Mouse (Mus musculus) lung, adult 18-20 months (tissue): ENCODE measurements at regions not wholly inside any gene's neighbourhood (a gene's known extent, or its start where the extent isn't known, plus 50 kb on each side); places are given as distances from the start of the nearest gene placed in this dataset.

ENCODE experiments used
- DNase-seq, 2 experiments: peaks; one replicate each; pipeline ENCODE4 v3.0.0; 2022; ENCODE audit warnings: mixed read lengths in 2 of 2

DNA sequence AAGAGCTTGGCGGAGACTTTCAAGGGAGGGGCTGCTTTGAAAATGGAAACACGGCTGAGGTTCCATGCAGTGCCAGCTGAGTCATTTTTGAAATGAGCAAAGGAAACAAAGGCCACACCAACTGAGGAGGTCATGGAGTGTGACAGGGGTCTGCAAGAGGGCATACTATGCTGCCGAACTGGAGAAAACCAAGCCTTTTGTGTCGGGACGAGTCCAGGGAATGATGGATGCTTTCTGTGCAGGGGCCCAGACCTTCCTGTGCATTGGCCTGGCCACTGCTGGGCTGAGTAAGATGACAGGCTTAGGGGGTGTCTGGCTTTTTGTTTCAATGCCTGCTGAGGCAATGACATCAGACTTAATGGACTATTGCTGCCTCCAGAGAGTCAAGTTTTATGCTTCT, 203.8 kb upstream of the Ubash3b start:
- DNase-seq = no peak

DNA sequence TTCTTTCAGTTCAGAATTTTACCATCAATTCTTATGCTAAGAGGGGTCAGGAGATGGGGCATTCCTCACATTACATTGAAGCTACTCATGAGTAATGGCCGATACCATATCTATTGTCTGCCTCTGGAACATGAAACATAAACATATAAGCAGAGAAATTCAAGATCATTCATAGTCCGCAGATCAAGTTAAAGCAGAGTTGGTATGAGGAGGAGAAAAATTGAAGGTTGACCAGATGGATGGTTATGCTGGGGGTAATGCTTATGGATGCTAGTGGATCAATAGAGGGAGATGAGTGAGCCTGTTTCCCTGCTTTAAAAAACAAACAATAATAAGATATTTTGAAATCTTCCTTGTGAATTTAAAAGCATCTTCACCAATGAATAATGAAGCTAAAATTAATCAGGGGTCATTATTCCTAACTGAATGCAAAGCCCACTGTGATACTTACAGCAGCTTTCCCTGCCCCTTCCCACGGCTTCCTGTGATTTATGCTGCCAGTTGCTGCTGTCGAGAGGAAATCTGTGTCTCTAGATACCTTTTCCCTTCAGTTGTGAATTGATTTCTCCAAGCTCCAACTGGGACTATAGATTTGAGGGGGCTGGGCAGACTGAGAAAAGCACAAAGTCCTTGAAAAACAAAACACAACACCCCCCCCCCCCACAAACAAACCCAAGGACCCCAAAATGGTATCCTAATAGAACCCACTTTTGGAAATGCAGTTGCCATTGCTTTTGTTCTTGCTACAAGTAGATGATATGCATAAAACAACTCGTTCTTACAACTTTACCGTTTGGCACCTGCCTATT, 203.1 kb upstream of the Ubash3b start:
- no peak for DNase-seq

DNA sequence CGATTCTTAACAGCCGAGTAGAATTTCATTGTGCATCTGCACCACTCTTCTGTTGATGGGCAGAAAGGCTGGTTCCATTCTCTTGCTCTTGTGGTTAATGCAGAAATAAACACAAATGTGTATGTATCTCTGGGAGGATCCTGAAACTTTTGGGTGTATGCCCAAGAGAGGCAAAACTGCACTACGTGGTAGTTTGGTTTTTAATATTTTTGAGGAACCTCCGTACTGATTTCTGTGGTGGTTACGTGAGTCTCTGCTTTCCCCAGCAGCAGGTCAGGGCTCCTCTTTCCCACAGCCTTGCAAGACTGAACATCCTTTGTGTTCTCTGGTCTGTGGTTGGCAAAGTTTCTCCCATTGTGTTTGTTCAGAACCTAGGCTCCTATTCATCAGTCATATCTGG, 198.9 kb upstream of the Ubash3b start:
- DNase-seq = no peak

DNA sequence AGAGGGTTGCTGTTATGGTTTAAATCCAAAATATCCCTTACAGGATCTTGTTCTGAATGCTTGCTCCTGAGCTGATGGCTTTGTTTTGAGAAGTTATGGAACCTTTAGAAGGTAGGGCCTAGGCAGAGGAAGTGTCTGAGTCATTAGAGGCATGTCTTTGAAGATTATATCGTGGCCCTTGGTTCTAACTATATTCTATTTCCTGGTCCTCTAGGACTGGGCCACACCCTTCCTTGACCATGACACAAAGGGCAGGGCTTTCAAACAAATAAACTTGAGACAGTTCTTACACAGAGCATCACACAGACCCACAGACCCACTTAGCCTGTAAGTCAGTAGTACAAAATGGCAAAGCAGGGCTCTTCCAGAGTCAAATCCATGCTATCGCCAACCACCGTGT, 197.8 kb upstream of the Ubash3b start:
- DNase-seq = peak in 1 of 2 experiments; percentile 6

DNA sequence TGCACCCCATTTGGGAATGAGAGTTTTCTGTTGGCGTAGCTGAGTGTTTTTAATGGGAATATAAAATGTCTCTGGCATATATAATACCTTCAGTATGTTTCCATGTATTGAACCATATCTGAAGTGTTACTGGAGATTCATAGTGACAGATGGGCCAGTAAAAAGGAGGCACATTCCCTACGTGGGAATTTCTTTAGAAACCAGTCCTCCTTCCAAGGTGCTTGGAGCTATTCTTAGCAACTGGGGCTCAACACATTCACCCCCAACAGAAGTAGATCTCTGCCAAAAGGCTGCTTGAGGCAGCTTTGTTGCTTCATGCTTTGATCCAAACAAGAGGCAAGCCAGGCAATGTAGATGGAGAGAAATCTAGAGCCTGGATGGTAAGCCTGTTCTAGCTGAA, 183.8 kb upstream of the Ubash3b start:
- no peak for DNase-seq

DNA sequence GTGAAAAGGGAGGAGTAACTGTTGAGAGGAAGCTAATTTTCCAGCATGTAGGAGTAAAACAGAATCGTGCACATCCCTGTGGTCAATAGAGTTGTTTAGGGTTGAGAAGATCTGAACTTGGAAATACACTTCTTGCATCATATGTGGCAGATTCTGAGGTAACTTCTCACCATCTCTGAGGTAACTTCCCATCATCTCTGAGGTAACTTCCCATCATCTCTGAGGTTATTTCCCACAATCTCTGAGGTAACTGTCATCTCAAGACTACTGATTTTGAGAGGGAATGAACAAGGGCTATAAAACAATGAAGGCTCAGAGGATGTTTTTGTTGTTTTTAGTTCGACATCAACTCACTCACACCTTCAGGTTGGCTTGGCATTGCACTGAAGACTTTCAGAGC, 175.9 kb upstream of the Ubash3b start:
- no peak for DNase-seq

DNA sequence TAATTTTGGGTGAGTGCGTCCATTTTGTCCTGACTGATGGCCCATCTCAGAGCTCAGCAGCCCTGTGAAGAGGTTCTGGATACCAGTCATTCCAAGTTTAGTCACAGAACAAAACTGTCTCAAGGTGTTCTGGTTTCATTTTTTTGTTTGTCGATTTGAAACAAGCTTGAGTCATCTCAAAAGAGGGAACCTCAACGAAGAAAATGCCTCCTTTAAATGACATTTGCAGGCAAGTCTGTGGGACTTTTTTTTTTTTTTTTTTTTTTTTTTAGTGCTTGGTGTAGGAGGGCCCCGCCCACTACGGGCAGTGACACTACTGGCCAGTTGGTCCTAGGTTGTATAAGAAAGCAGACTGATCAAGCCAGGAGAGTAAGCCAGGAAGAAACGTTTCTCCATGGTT, 175.3 kb upstream of the Ubash3b start:
- no peak for DNase-seq

DNA sequence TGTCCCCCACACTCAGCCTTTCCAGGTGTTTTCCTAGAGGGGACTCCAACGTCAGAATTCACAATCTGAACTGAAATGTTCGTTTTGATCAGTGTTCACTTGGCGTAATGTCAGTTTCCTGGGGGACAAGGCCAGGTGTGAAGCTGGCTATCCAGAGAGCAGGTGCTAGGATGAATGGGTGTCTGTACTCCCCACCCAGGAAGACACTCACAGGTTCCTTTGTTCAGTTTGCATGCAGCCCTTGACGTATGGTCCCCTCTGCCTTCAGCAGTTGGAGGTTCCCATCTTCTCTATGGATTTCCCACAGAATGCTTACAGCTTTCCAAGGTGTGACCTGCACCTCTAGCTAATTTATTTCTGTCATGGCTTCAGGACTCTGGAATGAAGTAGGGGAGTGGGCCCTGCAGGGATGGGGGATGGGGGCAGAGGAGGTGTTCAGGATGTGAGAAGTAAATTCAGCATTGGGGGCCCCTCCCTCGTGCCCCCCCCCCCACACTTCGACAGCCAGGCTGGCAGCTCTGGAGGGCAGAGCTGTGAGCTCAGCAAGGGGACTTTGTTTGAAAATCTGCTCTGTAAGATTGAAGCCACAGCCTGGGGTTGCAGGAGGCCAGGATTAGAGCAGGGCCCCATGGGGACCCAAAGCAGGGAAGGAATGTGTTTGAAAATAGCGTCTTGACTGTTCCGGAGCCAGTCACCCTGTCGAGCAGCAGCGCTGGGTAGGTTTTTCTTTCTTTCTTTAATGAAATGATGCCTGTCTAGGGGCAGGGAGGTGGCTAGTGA, 173.2 kb upstream of the Ubash3b start:
- DNase-seq = no peak

DNA sequence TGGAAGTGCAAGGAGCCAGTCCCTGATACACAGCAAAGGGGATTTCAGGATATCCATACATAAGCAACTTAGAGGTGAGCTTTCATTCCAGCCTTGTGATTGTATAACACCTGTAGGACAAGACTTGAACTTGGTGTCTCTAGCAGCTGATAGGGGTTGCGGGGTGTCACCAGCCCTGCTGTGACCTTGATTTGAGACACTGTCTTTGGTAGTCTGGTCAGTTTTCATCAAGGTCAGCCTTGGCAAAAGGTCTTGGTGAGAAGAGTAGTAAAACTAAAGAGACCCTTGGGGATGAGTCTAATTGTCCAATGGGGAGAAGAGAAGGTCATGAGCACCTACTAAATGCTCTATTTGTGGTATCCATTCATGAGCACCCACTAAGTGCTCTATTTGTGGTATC, 172.0 kb upstream of the Ubash3b start:
- no peak for DNase-seq

DNA sequence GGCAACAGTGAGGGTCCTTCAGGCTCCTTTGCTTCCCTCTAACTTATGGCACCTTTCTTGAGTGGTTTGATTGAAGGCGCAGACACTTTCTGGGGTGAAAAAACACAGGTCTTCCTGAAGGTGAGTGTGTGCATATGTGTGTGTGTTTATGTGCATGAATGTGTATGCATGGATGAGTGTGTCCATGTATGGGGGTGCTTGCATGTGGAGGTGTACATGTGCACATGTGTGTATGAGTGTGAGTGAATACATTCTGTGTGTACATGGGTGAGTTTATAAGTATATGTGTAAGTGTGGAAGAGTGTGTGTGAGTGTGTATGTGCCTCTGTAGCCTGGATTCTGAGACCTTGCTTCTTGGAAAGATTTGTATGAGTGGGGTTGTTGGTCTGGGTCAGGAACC, 167.5 kb upstream of the Ubash3b start:
- no peak for DNase-seq

DNA sequence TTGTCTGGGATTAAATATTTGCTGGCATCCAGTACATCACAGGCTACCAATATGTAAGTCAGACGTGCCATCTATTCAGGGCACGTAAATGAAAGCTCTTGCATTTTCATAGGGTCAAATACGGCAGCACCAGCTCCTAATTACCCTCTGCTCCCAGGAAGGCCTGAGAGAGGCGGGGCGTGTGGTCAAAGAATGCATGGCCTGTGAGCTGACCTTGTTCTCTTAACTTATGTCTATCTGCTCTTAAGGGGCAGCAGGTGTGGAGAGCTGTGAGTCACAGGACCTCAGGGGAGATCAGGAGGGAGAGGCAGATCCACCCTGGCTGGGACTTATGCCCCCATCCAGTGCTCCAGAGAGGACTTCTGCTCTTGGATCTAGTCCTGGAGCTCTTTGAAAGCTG, 167.0 kb upstream of the Ubash3b start:
- no peak for DNase-seq

DNA sequence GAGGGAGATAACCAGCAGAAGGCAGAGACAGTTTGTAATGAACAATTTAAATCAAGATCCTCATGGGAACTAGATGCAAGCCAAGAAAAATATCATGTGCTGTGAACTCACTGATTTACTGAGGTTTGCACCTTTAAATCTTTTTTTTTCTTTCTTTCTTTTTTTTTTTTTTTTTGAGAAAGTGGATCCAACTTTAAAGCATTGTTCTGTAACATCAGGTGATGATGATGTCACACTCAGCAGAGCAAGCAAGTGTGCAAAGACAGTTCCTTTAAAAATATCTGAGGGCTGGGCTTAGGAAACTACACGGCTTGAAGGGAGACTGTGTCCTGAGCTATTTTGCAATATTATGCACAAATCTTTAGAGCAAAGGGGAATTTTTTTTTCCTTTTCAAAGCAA, 166.6 kb upstream of the Ubash3b start:
- DNase-seq = no peak

DNA sequence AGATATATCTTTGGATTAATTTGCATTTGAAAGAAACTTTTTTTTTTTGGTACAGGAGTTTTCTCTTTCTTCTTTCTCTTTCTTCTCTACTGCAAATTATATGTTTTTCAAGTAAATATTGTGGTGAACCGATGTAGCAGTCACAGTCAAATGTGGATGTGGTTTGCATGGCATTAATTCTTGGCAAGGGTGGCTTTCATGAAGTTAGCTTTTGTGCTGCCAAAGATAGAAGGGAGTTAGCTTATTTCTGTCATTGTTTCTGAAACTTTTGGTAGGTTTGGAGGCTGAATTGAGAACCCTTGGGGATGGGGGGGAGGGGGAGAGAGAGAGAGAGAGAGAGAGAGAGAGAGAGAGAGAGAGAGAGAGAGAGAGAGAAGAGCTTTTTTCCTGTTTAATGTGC, 166.1 kb upstream of the Ubash3b start:
- DNase-seq = no peak

DNA sequence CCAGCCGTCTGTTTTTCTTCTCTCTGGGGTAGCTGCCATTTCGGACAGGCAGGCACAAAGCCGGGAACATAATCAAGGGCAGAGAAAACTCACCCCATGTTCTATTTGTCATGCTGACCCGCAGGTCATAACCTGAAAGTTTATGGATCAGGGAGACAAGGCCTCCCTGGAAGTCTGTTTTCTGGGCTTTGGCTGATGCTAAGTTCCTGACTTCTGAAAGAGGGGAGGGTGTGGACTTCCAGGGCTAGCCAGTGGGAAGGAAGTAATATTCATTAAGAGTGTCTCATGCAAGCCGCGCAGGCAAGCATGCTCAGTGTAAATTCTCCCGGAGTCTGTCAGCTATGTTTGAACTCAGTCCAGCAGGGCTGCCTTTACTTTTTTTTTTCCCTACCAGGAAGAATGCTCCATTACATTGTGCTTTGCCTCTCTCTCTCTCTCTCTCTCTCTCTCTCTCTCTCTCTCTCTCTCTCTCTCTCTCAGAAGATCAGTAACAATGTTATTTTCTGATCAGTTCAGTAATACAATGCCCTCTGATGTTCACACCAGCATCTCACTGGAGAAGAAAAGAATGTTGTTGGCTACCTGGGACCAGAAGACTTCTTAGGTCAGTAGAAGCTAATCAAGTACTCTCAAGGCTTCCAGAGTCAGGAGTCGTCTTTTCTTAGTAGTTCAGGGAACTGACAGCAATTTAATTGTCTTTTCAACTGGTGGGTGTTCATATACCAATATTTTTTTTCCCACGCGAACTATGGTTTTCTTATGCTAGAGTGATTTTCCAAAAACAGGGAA, 165.5 kb upstream of the Ubash3b start:
- DNase-seq = peak; percentile 57 to 61

DNA sequence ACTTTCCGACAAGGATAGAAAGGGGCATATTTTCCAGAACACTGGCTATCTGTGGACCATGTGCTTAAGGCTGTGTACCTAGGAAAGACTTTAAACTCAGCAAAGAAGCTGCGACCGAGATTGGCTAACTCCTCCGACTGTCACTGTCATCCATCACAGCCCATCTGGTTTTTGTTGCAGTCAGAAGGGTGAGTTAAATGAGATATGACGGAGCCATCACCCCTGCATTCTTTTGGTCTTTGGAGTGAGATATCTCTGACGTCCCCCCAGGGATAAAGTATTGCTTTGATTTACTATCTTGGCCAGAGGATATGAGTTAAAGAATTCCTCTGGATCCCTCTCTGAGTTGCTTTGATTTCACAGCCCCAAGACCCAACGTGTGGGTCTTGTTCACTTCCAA, 160.0 kb upstream of the Ubash3b start:
- DNase-seq = no peak

DNA sequence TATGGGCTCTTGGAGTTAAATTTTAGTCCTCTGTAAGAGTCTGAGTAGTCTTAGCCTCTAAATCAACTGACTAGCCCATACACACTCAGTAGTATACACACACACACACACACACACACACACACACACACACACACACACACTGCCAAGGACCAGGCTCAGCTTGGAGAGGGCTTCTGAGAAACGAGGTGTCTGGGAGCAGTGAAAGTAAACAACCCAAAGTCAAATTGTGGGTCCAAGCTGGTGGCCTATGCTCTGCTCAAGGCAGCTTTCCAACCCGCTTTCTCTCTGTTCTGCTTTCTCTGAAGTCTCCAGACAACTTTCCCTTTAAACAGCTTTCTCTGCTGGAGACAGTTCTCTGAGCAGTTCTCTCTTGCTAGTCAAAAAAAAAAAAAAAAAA, 157.6 kb upstream of the Ubash3b start:
- peak; percentile 6 to 15 for DNase-seq

DNA sequence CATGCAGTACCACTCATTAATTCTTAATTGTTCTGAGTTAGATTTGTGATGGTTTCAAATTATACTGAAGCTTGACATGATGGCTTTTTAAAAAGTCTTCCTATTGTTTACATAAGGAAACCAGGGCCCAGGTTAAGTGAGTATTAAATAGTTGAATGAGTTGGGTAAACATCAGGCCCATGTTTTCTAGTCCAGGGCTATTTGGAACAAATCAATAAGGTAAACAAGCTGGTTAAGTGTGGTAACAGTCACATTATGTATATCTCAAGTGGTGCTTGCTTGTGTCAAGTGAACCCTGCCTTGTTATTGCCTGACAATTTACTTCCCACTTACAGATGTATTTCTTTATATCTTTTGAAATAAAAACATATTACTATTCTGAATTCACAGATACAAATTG, 144.7 kb upstream of the Ubash3b start:
- no peak for DNase-seq

DNA sequence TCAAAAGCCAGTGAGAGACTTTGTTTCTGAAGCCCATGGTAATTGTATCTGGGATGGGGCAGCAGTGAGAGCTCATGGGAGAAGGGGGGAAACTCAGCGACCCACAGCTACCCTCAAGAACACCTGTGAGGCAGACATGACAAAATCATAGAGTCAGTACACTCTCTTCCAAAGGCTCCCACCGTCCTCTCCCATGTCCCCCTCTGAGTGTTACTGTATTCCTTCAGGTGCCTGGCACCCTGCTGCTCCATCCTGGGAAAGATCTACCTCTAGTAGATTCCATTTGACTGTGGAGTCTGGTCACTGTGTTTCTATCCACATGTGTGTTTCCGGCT, 142.0 kb upstream of the Ubash3b start:
- DNase-seq = no peak

DNA sequence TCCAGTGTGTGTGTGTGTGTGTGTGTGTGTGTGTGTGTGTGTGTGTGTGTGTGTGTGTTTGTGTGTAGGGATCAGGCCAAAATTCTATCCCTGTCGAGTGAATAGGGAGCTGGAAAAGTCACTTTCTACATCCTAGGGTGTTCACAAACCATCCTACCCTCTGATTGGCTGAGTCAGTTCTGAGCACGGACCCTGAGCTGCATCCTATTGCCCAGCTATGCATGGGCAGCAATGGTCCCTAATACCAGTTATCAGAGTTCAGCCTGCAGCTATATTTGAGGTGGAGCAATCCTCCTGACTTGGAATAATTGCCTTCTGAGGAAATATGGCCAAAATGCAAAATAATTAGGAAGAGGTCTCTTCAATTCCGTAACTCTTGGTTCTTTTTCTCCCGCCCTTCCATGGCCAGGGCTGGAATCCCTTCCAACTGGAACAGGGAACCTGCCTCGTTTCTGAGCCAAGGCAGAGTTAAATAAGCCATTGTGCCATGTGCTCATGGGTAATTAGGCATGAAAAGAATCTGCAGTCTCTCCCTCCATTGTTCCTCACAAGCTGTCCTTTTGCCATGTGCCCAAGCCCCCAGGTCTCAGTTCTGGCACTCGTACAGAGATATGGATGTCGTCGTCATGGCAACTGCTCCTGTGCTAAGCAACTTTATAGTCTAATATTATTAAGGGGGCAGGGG, 141.5 kb upstream of the Ubash3b start:
- DNase-seq = no peak

DNA sequence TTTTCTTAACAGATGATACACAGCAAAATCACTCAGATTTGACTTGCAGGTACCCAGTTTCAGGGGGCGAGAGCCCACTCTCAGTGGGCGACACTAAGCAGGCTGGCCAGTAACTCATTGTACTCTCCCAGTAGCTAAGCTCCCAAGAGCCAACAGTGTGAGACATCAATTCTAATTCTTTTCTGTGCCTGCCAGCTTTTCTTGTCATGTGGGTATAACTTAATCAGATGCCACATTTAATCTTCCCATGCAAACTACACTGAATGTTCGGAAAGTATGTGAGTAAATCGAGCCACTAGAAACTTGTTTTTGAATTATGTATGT, 124.6 kb upstream of the Ubash3b start:
- DNase-seq = no peak

DNA sequence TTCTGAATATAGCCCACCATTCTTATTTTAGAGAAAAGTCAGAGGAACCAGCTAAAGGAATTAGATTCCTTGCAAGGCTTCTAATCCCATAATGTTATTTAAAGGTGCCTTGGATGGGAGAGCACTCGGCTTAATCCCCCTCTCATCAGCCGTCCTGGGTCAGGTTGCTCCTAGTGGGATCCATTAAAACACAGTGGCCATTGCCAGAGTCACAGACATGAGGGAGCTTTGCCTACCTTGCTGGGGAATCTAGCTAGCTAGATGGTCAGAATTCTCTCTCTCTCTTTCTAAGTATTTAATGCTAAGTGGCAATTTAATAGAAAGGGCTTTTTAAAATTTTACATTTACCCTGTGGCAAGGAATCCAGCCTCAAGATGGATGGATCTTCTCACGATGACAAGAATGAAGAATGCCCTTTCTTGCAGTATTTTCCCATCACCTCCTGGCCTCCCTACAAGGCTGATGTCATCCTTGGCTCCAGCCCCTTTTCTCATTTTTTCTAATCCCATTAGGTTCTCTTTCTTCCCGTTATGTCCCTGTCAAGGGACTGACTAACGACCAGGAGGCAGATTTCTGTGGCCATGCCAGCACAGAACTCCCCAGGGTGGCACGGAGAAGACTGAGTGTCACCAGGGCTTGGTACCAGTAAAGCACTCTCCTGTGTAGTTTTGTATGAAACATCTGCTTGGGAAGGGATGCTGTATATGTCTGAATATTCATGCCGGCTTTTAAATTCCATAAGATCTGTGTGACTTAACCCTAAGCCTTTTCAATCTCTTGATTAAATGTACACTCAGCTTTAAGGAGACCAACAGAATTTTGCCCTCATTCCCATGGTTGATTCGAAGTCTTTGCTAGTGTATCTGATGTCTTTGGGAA, 124.0 kb upstream of the Ubash3b start:
- DNase-seq = no peak

DNA sequence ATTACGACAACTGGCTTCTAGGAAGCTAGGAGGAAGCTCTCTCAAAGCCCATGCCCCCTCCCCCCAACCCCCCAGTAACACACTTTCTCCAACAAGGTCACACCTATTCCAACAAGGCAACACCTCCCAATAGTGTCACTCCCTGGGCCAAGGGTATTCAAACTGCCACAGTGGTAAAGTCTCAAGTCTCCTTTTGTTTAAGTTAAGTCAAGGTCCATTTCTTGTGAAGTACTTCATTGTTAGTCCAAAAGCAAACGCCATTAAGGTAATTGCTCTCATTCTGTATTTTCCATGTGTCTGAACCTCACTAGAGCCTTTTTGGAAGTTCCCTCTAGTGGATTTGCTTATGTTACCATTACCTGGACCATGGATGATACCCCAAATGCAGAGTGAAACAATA, 116.2 kb upstream of the Ubash3b start:
- DNase-seq = no peak
